Mouse (Mus musculus) heart, embryonic 14.5 days (tissue): Measurements from ENCODE around the gene Hebp2. TPM values are rescaled to one million over a fixed set of nuclear protein-coding genes. Genes with fewer than 3 reads are reported as not detected.

Source experiments
- ATAC-seq: fragments of 200-750 bp; cut with Nextera tagmentation; 2 replicates; pipeline ENCODE4 v1.8.0; 2017; ENCODE audit warnings: low read depth, moderate TSS enrichment; ENCODE audit not compliant: insufficient number of reproducible peaks, insufficient read depth, low FRiP score
- H3K27ac ChIP-seq, 2 experiments: fragments of 200-500 bp in 1 of 2; fragments of 300-500 bp in 1 of 2; sonication (generic) in 1 of 2; replicated peaks in 1 of 2; 2 replicates each; pipeline ENCODE4 v1.5.1; 2012 to 2014; ENCODE audit warnings: low read depth in 2 of 2, low read length in 2 of 2, control low read depth in 1 of 2, mild to moderate bottlenecking in 1 of 2, mixed read lengths in 1 of 2; ENCODE audit not compliant: control insufficient read depth in 1 of 2, insufficient read depth in 1 of 2
- H3K27me3 ChIP-seq: fragments of 300-500 bp; sonication (generic); 2 replicates; pipeline ENCODE4 v1.6.1; 2014; ENCODE audit warnings: mild to moderate bottlenecking, low read length, control low read depth; ENCODE audit not compliant: control insufficient read depth, insufficient read depth
- H3K36me3 ChIP-seq: fragments of 300-500 bp; sonication (generic); 2 replicates; pipeline ENCODE4 v1.6.1; 2014; ENCODE audit warnings: mild to moderate bottlenecking, control low read depth, low read length, mixed read lengths; ENCODE audit not compliant: control insufficient read depth, insufficient read depth
- H3K4me1 ChIP-seq, 2 experiments: fragments of 200-500 bp in 1 of 2; fragments of 300-500 bp in 1 of 2; sonication (generic) in 1 of 2; 2 replicates each; pipeline ENCODE4 v1.6.1; 2012 to 2014; ENCODE audit warnings: low read length in 2 of 2, control low read depth in 1 of 2, mixed read lengths in 1 of 2; ENCODE audit not compliant: control insufficient read depth in 2 of 2, insufficient read depth in 2 of 2
- H3K4me2 ChIP-seq: fragments of 300-500 bp; sonication (generic); 2 replicates; pipeline ENCODE4 v1.6.1; 2014; ENCODE audit warnings: mild to moderate bottlenecking, low read length
- H3K4me3 ChIP-seq, 2 experiments: fragments of 200-500 bp in 1 of 2; fragments of 300-500 bp in 1 of 2; sonication (generic) in 1 of 2; 2 replicates each; pipeline ENCODE4 v1.5.1; 2012 to 2014; ENCODE audit warnings: low read length in 2 of 2, mild to moderate bottlenecking in 2 of 2, control low read depth in 1 of 2, low read depth in 1 of 2, moderate library complexity in 1 of 2; ENCODE audit not compliant: control insufficient read depth in 1 of 2, insufficient read depth in 1 of 2
- H3K9ac ChIP-seq: fragments of 300-500 bp; sonication (generic); 2 replicates; pipeline ENCODE4 v1.6.1; 2014; ENCODE audit warnings: mild to moderate bottlenecking, low read length
- H3K9me3 ChIP-seq: fragments of 300-500 bp; sonication (generic); 2 replicates; pipeline ENCODE4 v1.6.1; 2016; ENCODE audit warnings: low read length, control low read depth; ENCODE audit not compliant: control insufficient read depth
- WGBS: fragments of 180-500 bp; shearing (Covaris S2); extraction: QIAGEN DNeasy Blood & Tissue Kit; methylation state at CpG from one replicate; pipeline ENCODE4 v1.1.7; 2014; 5-methylcytosine and 5-hydroxymethylcytosine counted together
- polyA plus RNA-seq: library from polyadenylated mRNA; unstranded; fragments of >200 nt; fragmentation: Nextera tagmentation; extraction: Ambion mirVana; gene quantifications from 2 replicates; pipeline ENCODE4 v1.2.1, GENCODE M21; 2014

Gene Hebp2
- polyA plus RNA-seq, 1 experiment from 2014 or later, result 16.9 TPM

- WGBS, result 49% methylated on average over 5 of the region's 5 CpGs
- H3K27me3 ChIP-seq, result no peaks in the 10 kb centered on the region
- no peak for ATAC-seq
- H3K4me3 ChIP-seq, result no peak overlapping the region
- 0 out of 4 replicates have a peak overlapping the region, but pooled peaks of 1 of the 2 experiments have one; percentile 17 for H3K27ac ChIP-seq
- peaks cover 67% of the 10 kb centered on the region for H3K36me3 ChIP-seq
- H3K4me1 ChIP-seq, result peaks cover 14 to 21% of the 10 kb centered on the region in 2 experiments; a peak in 3 of 4 replicates
- H3K9ac ChIP-seq, result no peak overlapping the region
- H3K4me2 ChIP-seq, result no peak overlapping the region
- no peaks in the 10 kb centered on the region for H3K9me3 ChIP-seq
These were observed 17.4 kb downstream of the Hebp2 start for GRCm38 (mm10) chr10:18528475-18528874.

GRCm38 (mm10) chr10:18527766-18528165 is 18.1 kb downstream of the Hebp2 start:
- Histone ChIP-seq H3K36me3 (peaks cover 62% of the 10 kb centered on the region), H3K4me3 (no peak overlapping the region), H3K27me3 (no peaks in the 10 kb centered on the region), H3K27ac (no peak overlapping the region), H3K9me3 (no peaks in the 10 kb centered on the region), H3K4me1 (peaks cover 14 to 21% of the 10 kb centered on the region in 2 experiments; a peak in 3 of 4 replicates), H3K9ac (no peak overlapping the region), H3K4me2 (no peak overlapping the region)
- no peak for ATAC-seq
- WGBS, result 69% methylated on average over 7 of the region's 7 CpGs

- H3K9ac ChIP-seq, result no peak overlapping the region
- H3K27ac ChIP-seq, result no peak overlapping the region
- no peak overlapping the region for H3K4me3 ChIP-seq
- H3K36me3 ChIP-seq, result peaks cover 56% of the 10 kb centered on the region
- H3K4me1 ChIP-seq, result peaks cover 13 to 21% of the 10 kb centered on the region in 2 experiments; a peak in 3 of 4 replicates
- 71% methylated on average over 20 of the region's 20 CpGs for WGBS
- H3K4me2 ChIP-seq, result no peak overlapping the region
- no peaks in the 10 kb centered on the region for H3K27me3 ChIP-seq
- no peak for ATAC-seq
- no peaks in the 10 kb centered on the region for H3K9me3 ChIP-seq
These were observed 18.8 kb downstream of the Hebp2 start for GRCm38 (mm10) chr10:18526851-18527675.

- Histone ChIP-seq H3K4me2 (no peak overlapping the region), H3K9me3 (no peaks in the 10 kb centered on the region), H3K27me3 (no peaks in the 10 kb centered on the region), H3K36me3 (peaks cover 49% of the 10 kb centered on the region), H3K4me3 (no peak overlapping the region), H3K4me1 (peaks cover 10 to 21% of the 10 kb centered on the region in 2 experiments; a peak in 3 of 4 replicates), H3K27ac (no peak overlapping the region; a peak in 1 of 4 replicates), H3K9ac (0 out of 2 replicates have a peak overlapping the region, but pooled peaks have one; percentile 7)
- WGBS, result 65% methylated on average over 22 of the region's 22 CpGs
- no peak for ATAC-seq
These were observed 19.6 kb downstream of the Hebp2 start for GRCm38 (mm10) chr10:18526184-18526850.

GRCm38 (mm10) chr10:18525726-18526125 is 20.1 kb downstream of the Hebp2 start:
- no peak overlapping the region for H3K9ac ChIP-seq
- ATAC-seq, result no peak
- peaks cover 44% of the 10 kb centered on the region for H3K36me3 ChIP-seq
- H3K4me1 ChIP-seq, result peaks cover 8 to 21% of the 10 kb centered on the region in 2 experiments; a peak in 3 of 4 replicates
- WGBS, result 44% methylated on average over 9 of the region's 9 CpGs
- H3K9me3 ChIP-seq, result no peaks in the 10 kb centered on the region
- H3K27ac ChIP-seq, result no peak overlapping the region
- H3K27me3 ChIP-seq, result no peaks in the 10 kb centered on the region
- no peak overlapping the region for H3K4me2 ChIP-seq
- no peak overlapping the region for H3K4me3 ChIP-seq

GRCm38 (mm10) chr10:18525311-18525710 is 20.6 kb downstream of the Hebp2 start:
- H3K27ac ChIP-seq, result no peak overlapping the region
- no peak for ATAC-seq
- peaks cover 44% of the 10 kb centered on the region for H3K36me3 ChIP-seq
- no peak overlapping the region for H3K4me3 ChIP-seq
- H3K4me1 ChIP-seq, result peaks cover 8 to 21% of the 10 kb centered on the region in 2 experiments; a peak in 3 of 4 replicates
- no peaks in the 10 kb centered on the region for H3K27me3 ChIP-seq
- H3K4me2 ChIP-seq, result no peak overlapping the region
- WGBS, result 79% methylated on average over 15 of the region's 15 CpGs
- H3K9ac ChIP-seq, result no peak overlapping the region
- H3K9me3 ChIP-seq, result no peaks in the 10 kb centered on the region

- 81% methylated on average over 2 of the region's 2 CpGs for WGBS
- H3K27me3 ChIP-seq, result no peaks in the 10 kb centered on the region
- H3K4me2 ChIP-seq, result no peak overlapping the region
- H3K36me3 ChIP-seq, result peaks cover 32% of the 10 kb centered on the region
- no peak for ATAC-seq
- no peak overlapping the region for H3K9ac ChIP-seq
- peaks cover 8 to 12% of the 10 kb centered on the region in 2 experiments; a peak in 3 of 4 replicates for H3K4me1 ChIP-seq
- no peak overlapping the region for H3K27ac ChIP-seq
- no peak overlapping the region for H3K4me3 ChIP-seq
- no peaks in the 10 kb centered on the region for H3K9me3 ChIP-seq
These were observed 23.3 kb downstream of the Hebp2 start for GRCm38 (mm10) chr10:18522556-18522955.
